Mouse (Mus musculus) embryonic fibroblast, embryonic 13.5 days (primary cell): ENCODE measurements around the gene Rpa2. TPM values are rescaled to one million over a fixed set of nuclear protein-coding genes. Genes with fewer than 3 reads are reported as not detected.

Experiments
- H3K27ac ChIP-seq: 2 replicates; pipeline ENCODE4 v1.5.1; 2012; ENCODE audit warnings: low read length, control low read depth, inconsistent platforms; ENCODE audit not compliant: insufficient read depth
- H3K4me1 ChIP-seq: 2 replicates; pipeline ENCODE4 v1.6.1; 2011; ENCODE audit warnings: low read length; ENCODE audit not compliant: control insufficient read depth, insufficient read depth
- H3K4me3 ChIP-seq: 2 replicates; pipeline ENCODE4 v1.5.1; 2011; ENCODE audit warnings: mild to moderate bottlenecking, control low read depth, low read length; ENCODE audit not compliant: insufficient read depth
- CTCF ChIP-seq: IDR thresholded peaks from 2 replicates; pipeline ENCODE4 v1.5.1; 2011; ENCODE audit warnings: mild to moderate bottlenecking, control low read depth, low read length, moderate library complexity, borderline replicate concordance; ENCODE audit not compliant: insufficient read depth
- POLR2A ChIP-seq: IDR thresholded peaks from 2 replicates; pipeline ENCODE4 v1.6.1; 2011; ENCODE audit warnings: low read depth, mild to moderate bottlenecking, control low read depth, low read length, moderate library complexity
- polyA plus RNA-seq: library from polyadenylated mRNA; stranded (reverse); fragments of >200 nt; gene quantifications from 2 replicates; pipeline ENCODE4 v1.2.4, GENCODE M21; 2011; ENCODE audit warnings: low read depth; ENCODE audit not compliant: missing spikeins, insufficient read length

Gene Rpa2
- polyA plus RNA-seq, 1 experiment = 20.2 TPM

DNA sequence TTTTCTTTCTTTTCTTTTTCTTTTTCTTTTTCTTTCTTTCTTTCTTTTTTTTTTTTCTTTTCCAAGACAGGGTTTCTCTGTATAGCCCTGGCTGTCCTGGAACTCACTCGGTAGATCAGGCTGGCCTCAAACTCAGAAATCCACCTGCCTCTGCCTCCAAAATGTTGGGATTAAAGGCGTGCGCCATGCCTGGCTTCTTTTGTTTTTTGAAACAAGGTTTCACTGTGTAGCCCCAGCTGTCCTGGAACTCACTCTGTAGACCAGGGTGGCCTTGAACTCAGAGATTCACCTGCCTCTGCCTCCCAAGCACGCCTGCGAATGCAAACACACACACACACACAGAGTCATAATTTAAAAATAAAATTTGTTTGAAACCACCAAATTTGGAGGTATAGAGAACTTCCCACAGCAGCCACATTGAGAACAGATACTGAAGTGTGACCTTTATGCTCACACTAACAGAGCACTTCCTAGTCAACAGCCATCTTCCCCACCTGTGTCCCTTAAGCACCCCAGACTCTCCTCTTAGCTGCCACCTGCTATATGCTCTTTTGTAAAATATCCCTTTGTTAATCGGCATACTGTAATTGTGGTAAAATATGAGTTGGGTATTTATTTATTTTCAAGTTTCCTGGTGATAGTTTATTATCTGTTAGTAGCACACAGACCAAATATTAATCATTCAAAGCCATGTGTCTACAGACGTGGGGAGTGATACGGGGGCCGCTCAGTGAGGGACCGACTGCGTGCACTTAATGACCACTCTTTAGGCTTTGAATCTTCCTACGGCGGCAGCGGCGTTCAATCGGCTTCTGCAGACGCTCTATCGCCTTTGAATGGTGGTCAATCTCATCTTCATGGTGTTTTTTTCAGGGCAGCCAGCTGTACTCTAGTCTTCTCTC is 33.3 kb downstream of the Rpa2 start:
- H3K27ac ChIP-seq = no peak overlapping the region
- no peak for TF ChIP-seq POLR2A
- no peak for TF ChIP-seq CTCF
- no peak overlapping the region for H3K4me3 ChIP-seq
- H3K4me1 ChIP-seq = no peaks in the 10 kb centered on the region

DNA sequence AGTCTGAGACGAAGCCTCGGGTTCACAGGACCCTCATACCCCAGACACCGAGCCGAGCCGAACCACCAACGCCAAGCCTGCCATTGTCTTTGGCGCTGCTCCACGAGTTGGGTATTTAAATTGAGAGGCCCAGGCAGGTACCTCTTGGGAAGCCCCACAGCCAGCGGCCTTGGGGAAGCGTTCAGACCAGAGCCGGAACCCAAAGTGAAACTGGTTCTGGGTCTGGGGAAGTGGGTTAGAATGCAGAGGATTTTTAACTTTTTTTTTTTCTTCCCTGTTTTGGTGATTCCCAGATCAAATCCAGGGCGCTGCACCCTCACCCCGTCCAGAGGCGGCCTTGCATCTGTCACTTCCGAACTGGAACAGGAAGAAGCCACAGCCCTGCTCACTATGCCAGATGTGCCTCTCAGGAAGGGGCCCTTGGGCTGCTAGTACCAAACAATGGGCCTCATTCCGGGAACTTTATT is 34.1 kb downstream of the Rpa2 start:
- no peaks in the 10 kb centered on the region for H3K4me1 ChIP-seq
- TF ChIP-seq POLR2A (no peak), CTCF (no peak)
- H3K4me3 ChIP-seq = no peak overlapping the region
- no peak overlapping the region for H3K27ac ChIP-seq

DNA sequence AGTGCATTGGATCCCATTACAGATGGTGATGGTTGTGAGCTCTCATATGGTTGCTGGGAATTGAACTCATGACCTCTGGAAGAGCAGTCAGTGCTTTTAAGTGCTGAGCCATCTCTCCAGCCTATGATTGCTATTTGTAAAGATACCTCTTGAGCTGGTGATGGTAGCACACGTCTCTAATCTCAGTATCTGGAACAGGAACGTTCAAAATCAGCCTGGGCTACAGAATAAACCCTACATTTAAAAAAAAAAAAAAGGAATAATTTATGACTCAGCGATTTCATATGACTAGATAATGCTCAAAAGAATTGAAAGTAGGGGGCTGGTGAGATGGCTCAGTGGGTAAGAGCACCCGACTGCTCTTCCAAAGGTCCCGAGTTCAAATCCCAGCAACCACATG is 35.1 kb downstream of the Rpa2 start:
- no peak overlapping the region for H3K27ac ChIP-seq
- no peaks in the 10 kb centered on the region for H3K4me1 ChIP-seq
- TF ChIP-seq CTCF (no peak), POLR2A (no peak)
- no peak overlapping the region for H3K4me3 ChIP-seq

DNA sequence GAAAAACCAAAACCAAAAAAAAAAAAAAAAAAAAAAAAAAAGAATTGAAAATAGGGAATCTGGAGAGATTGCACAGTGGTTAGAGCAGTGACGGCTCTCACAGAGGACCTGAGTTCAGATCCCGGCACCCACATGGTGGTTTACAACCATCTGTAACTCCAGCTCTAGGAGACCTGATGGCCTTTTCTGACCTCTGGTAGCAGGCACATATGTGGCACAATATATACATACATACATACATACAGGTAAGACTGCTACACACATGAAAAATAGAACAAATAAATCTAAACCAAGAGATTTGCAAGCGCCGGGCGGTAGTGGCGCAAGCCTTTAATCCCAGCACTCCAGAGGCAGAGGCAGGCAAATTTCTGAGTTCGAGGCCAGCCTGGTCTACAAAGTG is 35.7 kb downstream of the Rpa2 start:
- TF ChIP-seq CTCF (no peak), POLR2A (no peak)
- H3K27ac ChIP-seq = no peak overlapping the region
- H3K4me1 ChIP-seq = no peaks in the 10 kb centered on the region
- no peak overlapping the region for H3K4me3 ChIP-seq

DNA sequence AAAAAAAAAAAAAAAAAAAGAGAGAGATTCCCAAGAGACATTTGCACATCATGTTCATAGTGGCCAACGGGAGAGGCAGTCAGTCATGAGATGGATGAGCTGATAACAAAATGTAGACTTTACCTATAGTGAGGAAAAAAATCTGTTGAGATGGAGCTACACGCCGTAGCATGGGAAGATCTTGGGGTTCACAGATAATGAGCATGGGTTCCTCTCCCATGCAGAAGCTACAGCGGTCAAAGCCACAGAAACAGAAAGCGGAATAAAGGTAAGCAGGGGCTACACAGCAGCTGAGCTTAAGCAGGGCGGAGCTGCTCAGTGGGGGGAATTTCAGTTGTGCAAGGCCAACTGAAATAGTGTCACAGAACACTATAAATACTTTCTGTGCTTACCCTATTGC is 36.2 kb downstream of the Rpa2 start:
- TF ChIP-seq POLR2A = no peak
- no peak for TF ChIP-seq CTCF
- Histone ChIP-seq H3K27ac (no peak overlapping the region), H3K4me3 (no peak overlapping the region), H3K4me1 (no peaks in the 10 kb centered on the region)

DNA sequence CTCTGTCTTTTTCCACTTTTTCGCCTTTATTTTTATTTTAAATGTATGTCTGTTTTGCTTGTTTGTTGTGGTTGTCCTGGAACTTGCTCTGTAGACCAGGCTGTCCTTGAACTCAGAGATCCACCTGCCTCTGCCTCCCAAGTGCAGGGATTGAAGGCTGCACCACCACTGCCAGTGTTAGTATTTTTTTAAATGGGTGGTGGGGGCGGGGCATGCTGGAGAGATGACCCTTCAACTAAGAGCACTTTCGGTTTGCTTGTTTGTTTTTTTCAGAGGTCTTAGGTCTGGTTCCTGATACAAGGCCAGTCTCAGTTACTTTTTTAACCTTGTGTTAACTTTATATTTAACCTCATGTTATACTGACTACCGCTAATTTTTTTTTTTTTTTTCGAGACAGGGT is 37.0 kb downstream of the Rpa2 start:
- Histone ChIP-seq H3K27ac (no peak overlapping the region), H3K4me3 (no peak overlapping the region), H3K4me1 (no peaks in the 10 kb centered on the region)
- TF ChIP-seq POLR2A = no peak
- TF ChIP-seq CTCF = no peak

DNA sequence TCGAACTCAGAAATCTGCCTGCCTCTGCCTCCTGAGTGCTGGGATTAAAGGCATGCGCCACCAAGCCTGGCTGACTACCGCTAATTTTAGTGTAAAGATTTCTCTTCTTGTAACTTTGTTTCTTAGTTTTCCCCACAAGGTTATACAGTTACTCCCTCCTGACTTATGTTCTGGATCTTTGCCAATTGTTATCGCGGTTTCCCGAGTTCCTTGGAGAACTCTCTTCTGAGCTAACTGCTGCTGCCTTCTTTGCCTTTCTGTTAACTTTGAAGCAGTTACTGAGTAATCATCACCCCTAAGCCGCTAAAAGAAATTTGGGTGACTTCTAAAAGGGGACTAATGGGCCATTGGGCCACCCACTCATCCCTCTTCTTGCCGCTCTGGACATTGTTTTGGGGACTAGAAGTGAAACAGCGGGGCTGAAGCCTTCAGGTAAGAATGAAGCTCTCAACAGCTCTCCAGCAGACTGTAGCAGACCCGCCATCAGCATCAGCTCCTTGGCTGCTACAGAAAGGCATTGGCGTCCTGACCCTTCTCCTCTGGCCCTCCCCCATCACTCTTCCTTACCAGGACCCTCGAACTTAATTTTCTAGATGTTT is 37.6 kb downstream of the Rpa2 start:
- H3K27ac ChIP-seq = no peak overlapping the region
- no peak for TF ChIP-seq POLR2A
- TF ChIP-seq CTCF = no peak
- no peaks in the 10 kb centered on the region for H3K4me1 ChIP-seq
- H3K4me3 ChIP-seq = no peak overlapping the region

DNA sequence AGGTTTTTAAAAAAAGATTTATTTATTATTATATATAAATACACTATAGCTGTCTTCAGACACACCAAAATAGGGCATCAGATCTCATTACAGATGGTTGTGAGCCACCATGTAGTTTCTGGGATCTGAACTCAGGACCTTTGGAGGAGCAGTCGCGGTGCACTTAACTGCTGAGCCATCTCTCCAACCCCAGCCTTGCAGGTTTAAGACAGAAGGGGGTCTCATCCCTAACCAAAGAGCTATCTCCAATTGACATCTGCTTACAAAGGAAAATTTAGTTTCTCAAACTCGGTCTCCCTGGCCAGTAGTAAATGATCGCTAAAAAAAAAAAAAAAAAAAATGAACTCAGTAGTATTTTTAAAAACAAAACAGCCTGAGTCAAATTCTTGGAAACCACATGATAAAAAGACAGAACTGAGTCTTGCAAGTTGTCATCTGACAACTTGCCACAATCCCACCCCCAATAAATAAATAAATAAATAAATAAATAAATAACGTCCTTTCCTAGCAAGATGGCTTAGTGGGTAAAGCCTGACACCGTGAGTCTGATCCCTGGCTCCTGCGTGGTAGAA is 38.6 kb downstream of the Rpa2 start:
- no peak for TF ChIP-seq POLR2A
- TF ChIP-seq CTCF = no peak
- H3K4me1 ChIP-seq = no peaks in the 10 kb centered on the region
- H3K4me3 ChIP-seq = no peak overlapping the region
- H3K27ac ChIP-seq = no peak overlapping the region

DNA sequence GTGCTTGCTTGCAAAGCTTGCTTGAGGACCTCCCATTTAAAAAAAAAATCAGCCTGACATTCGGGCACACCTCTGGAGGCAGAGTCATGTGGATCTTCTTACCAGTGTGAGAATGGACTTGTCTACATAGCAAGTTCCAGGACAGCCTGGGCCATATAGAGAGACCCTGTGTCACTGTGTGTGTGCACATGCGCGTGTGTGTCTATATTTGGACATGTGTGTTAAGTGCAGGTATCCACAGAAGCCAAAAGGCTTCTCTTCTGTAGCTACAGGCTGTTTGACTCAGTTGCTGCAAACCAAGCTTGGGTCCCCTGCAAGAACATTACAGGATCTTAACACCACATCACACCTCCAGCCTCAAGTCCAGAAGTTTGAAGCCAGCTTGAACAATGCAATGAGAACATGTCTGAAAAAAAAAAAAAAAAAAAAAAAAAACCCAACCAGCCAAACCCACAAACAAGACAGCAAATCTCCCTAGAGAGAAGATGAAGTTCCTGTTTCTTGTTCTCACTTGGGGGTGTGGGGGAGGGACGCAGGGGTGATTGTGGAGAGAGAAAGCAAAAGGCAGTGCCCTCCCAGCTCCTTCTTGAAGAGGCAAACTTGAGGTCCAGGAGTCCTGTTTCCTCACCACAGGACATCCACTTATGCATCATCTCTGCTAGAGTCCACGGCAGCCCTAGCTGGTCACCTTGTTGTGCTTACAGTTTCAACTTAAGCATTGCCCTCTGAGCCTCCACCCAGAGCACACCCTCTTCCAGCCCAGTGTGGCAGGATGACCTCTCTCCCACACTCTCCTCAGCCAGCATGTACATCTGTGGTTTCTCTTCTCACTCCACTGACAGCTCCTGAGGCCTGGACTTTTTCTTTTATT is 39.9 kb downstream of the Rpa2 start:
- Histone ChIP-seq H3K4me1 (no peaks in the 10 kb centered on the region), H3K27ac (no peak overlapping the region), H3K4me3 (no peak overlapping the region)
- TF ChIP-seq POLR2A (no peak), CTCF (no peak)

DNA sequence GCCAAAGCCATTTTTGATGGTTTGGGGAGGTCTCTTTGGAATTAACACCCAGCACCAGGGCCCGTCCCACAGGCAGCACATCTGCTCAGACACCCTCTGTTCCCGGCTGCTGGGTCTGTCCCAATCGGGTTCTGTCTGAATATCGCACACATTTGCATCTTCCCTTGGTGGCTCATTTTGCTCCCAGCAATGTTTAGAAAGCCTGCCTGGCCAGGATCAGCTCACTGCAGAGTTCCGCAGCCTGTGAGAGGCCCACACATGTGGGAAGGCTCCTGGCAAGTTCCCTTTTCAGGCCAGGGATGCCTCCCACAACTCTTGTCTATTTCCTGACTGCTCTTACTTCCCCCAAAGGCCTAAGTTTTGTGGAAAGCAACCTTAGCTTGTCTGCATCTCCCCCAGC is 41.5 kb downstream of the Rpa2 start:
- Histone ChIP-seq H3K4me1 (no peaks in the 10 kb centered on the region), H3K27ac (no peak overlapping the region), H3K4me3 (no peak overlapping the region)
- no peak for TF ChIP-seq CTCF
- TF ChIP-seq POLR2A = no peak
